16 mouse cellular contexts compared by ENCODE assay signal in genomic region chr8:84769324-84769723, GRCm38 (mm10). TPM values are rescaled to one million over a fixed set of nuclear protein-coding genes. Genes with fewer than 3 reads are reported as not detected.
DNase-seq lines count a peak whose midpoint lies in the region; ATAC-seq and TF ChIP-seq lines count a peak whose summit lies in the region.
"Had no signal": no experiment of that assay in that cellular context is flagged by ENCODE, and none has a peak within 500 bp of the region (broad histone marks: within the 10 kb centered on the region; RNA-seq: fewer than 3 reads in every experiment).

No protein-coding gene starts in this region.

- no peak for TF ChIP-seq CTCF in lung, adult 2 months (IDR thresholded peaks at IDR 0.05; ENCODE audit: insufficient read depth, low read length)

- peaks cover 24% of the 10 kb centered on the region for H3K4me1 ChIP-seq in hindbrain, embryonic 14.5 days (replicated peaks; ENCODE audit: control insufficient read depth, insufficient read depth, low read length)
- peaks cover 40% of the 10 kb centered on the region for H3K4me1 ChIP-seq in hindbrain, embryonic 10.5 days (replicated peaks)
- H3K4me1 ChIP-seq in hindbrain, embryonic 16.5 days (ENCODE audit: control insufficient read depth, insufficient read depth, low read depth, low read length): peaks cover 31% of the 10 kb centered on the region
- peaks cover 31% of the 10 kb centered on the region for H3K4me1 ChIP-seq in lung, adult 2 months (ENCODE audit: control insufficient read depth, insufficient read depth, low read length)

- 80% methylated on average over 8 of the region's 8 CpGs for WGBS in hindbrain, embryonic 14.5 days
- 87% methylated on average over 8 of the region's 8 CpGs for WGBS in hindbrain, embryonic 10.5 days
- 71% methylated on average over 8 of the region's 8 CpGs for WGBS in hindbrain, embryonic 16.5 days
- 81% methylated on average over 8 of the region's 8 CpGs for WGBS in lung, adult 2 months

- H3K9ac ChIP-seq in hindbrain, embryonic 14.5 days: 0 out of 2 replicates have a peak overlapping the region, but pooled peaks have one; percentile 6
- no peak overlapping the region for H3K9ac ChIP-seq in hindbrain, embryonic 16.5 days (ENCODE audit: low read depth, low read length)
- H3K9ac ChIP-seq: liver, embryonic 13.5 days had no signal

- H3K36me3 ChIP-seq in hindbrain, embryonic 14.5 days (replicated peaks; ENCODE audit: control insufficient read depth, insufficient read depth): no peaks in the 10 kb centered on the region
- no peaks in the 10 kb centered on the region for H3K36me3 ChIP-seq in hindbrain, embryonic 10.5 days
- H3K36me3 ChIP-seq in hindbrain, embryonic 16.5 days (ENCODE audit: control insufficient read depth, insufficient read depth, low read length): no peaks in the 10 kb centered on the region
- H3K36me3 ChIP-seq: liver, embryonic 13.5 days had no signal

- no peak overlapping the region for H3K27ac ChIP-seq in hindbrain, embryonic 14.5 days
- no peak overlapping the region for H3K27ac ChIP-seq in hindbrain, embryonic 10.5 days
- H3K27ac ChIP-seq in hindbrain, embryonic 16.5 days (ENCODE audit: low read depth, low read length): no peak overlapping the region
- H3K27ac ChIP-seq: liver, embryonic 13.5 days; stomach, postnatal 0 days had no signal

- no peaks in the 10 kb centered on the region for H3K9me3 ChIP-seq in hindbrain, embryonic 14.5 days (ENCODE audit: control insufficient read depth, low read length)
- no peaks in the 10 kb centered on the region for H3K9me3 ChIP-seq in hindbrain, embryonic 10.5 days
- H3K9me3 ChIP-seq in hindbrain, embryonic 16.5 days (ENCODE audit: control insufficient read depth, low read length): no peaks in the 10 kb centered on the region
- H3K9me3 ChIP-seq: liver, embryonic 13.5 days had no signal

- no peak for ATAC-seq in hindbrain, embryonic 14.5 days (ENCODE audit: low FRiP score)
- no peak for ATAC-seq in hindbrain, embryonic 16.5 days
- ATAC-seq: CD4-positive, CD25-positive, alpha-beta regulatory T cell, adult 4 months had no signal

- peaks cover 72% of the 10 kb centered on the region for H3K27me3 ChIP-seq in hindbrain, embryonic 14.5 days (ENCODE audit: control insufficient read depth, insufficient read depth, low read length)
- H3K27me3 ChIP-seq in hindbrain, embryonic 10.5 days (ENCODE audit: insufficient read depth, poor library complexity, severe bottlenecking): peaks cover 100% of the 10 kb centered on the region
- H3K27me3 ChIP-seq in hindbrain, embryonic 16.5 days (replicated peaks; ENCODE audit: control insufficient read depth, insufficient read depth, low read length): peaks cover 8% of the 10 kb centered on the region; the same call in 1 of the 2 replicates

- no peak for DNase-seq in hindbrain, embryonic 14.5 days (ENCODE audit: low spot score)
- DNase-seq in hindbrain, embryonic 10.5 days (ENCODE audit: low spot score): no peak
- peak; percentile 65 for DNase-seq in cerebellum, adult 11 months
- peak; percentile 87 for DNase-seq in cerebellum, adult 9-10 months
- DNase-seq in lung, adult 2 months: no peak
- DNase-seq in left cerebral cortex, adult 18-20 months (ENCODE audit: low spot score in 2 of 2): no peak
- DNase-seq in urinary bladder, postnatal 36 days (ENCODE audit: low spot score in 2 of 2): no peak
- DNase-seq: heart, postnatal 14 days; kidney, adult 2 months; left cerebral cortex, postnatal 4 days; liver, embryonic 13.5 days; spleen, adult 18-20 months had no signal

- no peak for TF ChIP-seq POLR2A in lung, adult 2 months (IDR thresholded peaks at IDR 0.05; ENCODE audit: borderline replicate concordance, extremely low read depth, low read depth, low read length)

- peak overlapping the region; percentile 27; the same call in 1 of the 2 replicates for H3K4me3 ChIP-seq in hindbrain, embryonic 14.5 days (replicated peaks; ENCODE audit: low read length)
- no peak overlapping the region for H3K4me3 ChIP-seq in hindbrain, embryonic 10.5 days
- H3K4me3 ChIP-seq in hindbrain, embryonic 16.5 days (ENCODE audit: low read length): peak overlapping the region; percentile 39
- no peak overlapping the region for H3K4me3 ChIP-seq in lung, adult 2 months (replicated peaks; ENCODE audit: extremely low read depth, low read depth, low read length)
- H3K4me3 ChIP-seq: liver, embryonic 13.5 days had no signal

- peak overlapping the region; percentile 48 for H3K4me2 ChIP-seq in hindbrain, embryonic 14.5 days (replicated peaks)
- H3K4me2 ChIP-seq in hindbrain, embryonic 16.5 days (ENCODE audit: low read length): peak overlapping the region; percentile 55
- H3K4me2 ChIP-seq: liver, embryonic 13.5 days had no signal

RNA-seq across cellular contexts. Expression of gene Nfix, which starts 30.8 kb away (rescaled TPM):
- 78.8 and 82.4 TPM in 2 replicates for polyA plus RNA-seq in hindbrain, embryonic 14.5 days (2014; fragmentation: Nextera tagmentation; extraction: Ambion mirVana)
- polyA plus RNA-seq in hindbrain, embryonic 10.5 days (2016; fragmentation: Nextera tagmentation; extraction: Ambion mirVana): 0.07 and 0.29 TPM in 2 replicates
- polyA plus RNA-seq in hindbrain, embryonic 16.5 days (2015; fragmentation: Nextera tagmentation; extraction: Ambion mirVana): 94.3 and 109 TPM in 2 replicates
- polyA plus RNA-seq in lung, adult 2 months (2012; rRNA removed): 80.1 and 96.2 TPM in 2 replicates
- 100 to 1,000 TPM; 291 to 300 TPM for total RNA-seq in left cerebral cortex, adult 18-20 months (2021)

RNA-seq across cellular contexts. Expression of gene G430095P16Rik, which starts 46.5 kb away (rescaled TPM):
- 0.55 and 0.71 TPM in 2 replicates for polyA plus RNA-seq in hindbrain, embryonic 14.5 days (2014; fragmentation: Nextera tagmentation; extraction: Ambion mirVana)
- 0.54 and 1.9 TPM in 2 replicates for polyA plus RNA-seq in hindbrain, embryonic 10.5 days (2016; fragmentation: Nextera tagmentation; extraction: Ambion mirVana)
- 0.82 and 0.89 TPM in 2 replicates for polyA plus RNA-seq in hindbrain, embryonic 16.5 days (2015; fragmentation: Nextera tagmentation; extraction: Ambion mirVana)
- polyA plus RNA-seq in lung, adult 2 months (2012; rRNA removed): 2.0 and 2.8 TPM in 2 replicates
- total RNA-seq in left cerebral cortex, adult 18-20 months (2021): not detected
- total RNA-seq: layer of hippocampus, adult 18-20 months; left cerebral cortex, postnatal 4 days had no signal

RNA-seq across cellular contexts. Expression of gene Dand5, which starts 53.3 kb away (rescaled TPM):
- 13.5 and 14.6 TPM in 2 replicates for polyA plus RNA-seq in hindbrain, embryonic 14.5 days (2014; fragmentation: Nextera tagmentation; extraction: Ambion mirVana)
- polyA plus RNA-seq in hindbrain, embryonic 10.5 days (2016; fragmentation: Nextera tagmentation; extraction: Ambion mirVana): 3.8 and 5.5 TPM in 2 replicates
- polyA plus RNA-seq in hindbrain, embryonic 16.5 days (2015; fragmentation: Nextera tagmentation; extraction: Ambion mirVana): 15.4 and 17.1 TPM in 2 replicates
- polyA plus RNA-seq in lung, adult 2 months (2012; rRNA removed): 2.5 and 2.9 TPM in 2 replicates
- total RNA-seq in left cerebral cortex, adult 18-20 months (2021): 10 to 100 TPM; 10.2 to 10.8 TPM

Comparison
In these comparisons a context has a peak if more than half of its experiments do, and no peak if none do; other contexts are left out.
1. H3K4me3 ChIP-seq: peak in hindbrain, embryonic 14.5 days (single experiment) and hindbrain, embryonic 16.5 days (single experiment); none in hindbrain, embryonic 10.5 days (single experiment) and lung, adult 2 months (single experiment).
2. RNA of gene Nfix, which starts 30.8 kb away (polyA plus RNA-seq): 94.3 to 109 TPM in hindbrain, embryonic 16.5 days, 80.1 to 96.2 TPM in lung, adult 2 months and 78.8 to 82.4 TPM in hindbrain, embryonic 14.5 days; 0.07 to 0.29 TPM in hindbrain, embryonic 10.5 days; every median in the first group is over 10 times any median in the second.
3. DNase-seq: peak in cerebellum, adult 11 months (single experiment) and cerebellum, adult 9-10 months (single experiment); none in hindbrain, embryonic 14.5 days (single experiment), hindbrain, embryonic 10.5 days (single experiment), lung, adult 2 months (single experiment), left cerebral cortex, adult 18-20 months (0 of 2) and urinary bladder, postnatal 36 days (0 of 2).